Mouse (Mus musculus) brain, embryonic 14.5 days (tissue): ENCODE results near the gene Psmb10.

Source experiments
- CTCF ChIP-seq: fragments of 200-500 bp; IDR thresholded peaks from 2 replicates; pipeline ENCODE4 v1.5.1; 2012; ENCODE audit warnings: inconsistent platforms, mild to moderate bottlenecking, moderate library complexity, borderline replicate concordance; ENCODE audit not compliant: insufficient read depth, insufficient read length; ENCODE audit errors: extremely low read depth
- POLR2A ChIP-seq: fragments of 200-500 bp; IDR thresholded peaks from 2 replicates; pipeline ENCODE4 v1.6.1; 2012; ENCODE audit warnings: mild to moderate bottlenecking, inconsistent platforms, borderline replicate concordance; ENCODE audit not compliant: poor library complexity, insufficient read depth, insufficient read length, severe bottlenecking; ENCODE audit errors: extremely low read depth

DNA sequence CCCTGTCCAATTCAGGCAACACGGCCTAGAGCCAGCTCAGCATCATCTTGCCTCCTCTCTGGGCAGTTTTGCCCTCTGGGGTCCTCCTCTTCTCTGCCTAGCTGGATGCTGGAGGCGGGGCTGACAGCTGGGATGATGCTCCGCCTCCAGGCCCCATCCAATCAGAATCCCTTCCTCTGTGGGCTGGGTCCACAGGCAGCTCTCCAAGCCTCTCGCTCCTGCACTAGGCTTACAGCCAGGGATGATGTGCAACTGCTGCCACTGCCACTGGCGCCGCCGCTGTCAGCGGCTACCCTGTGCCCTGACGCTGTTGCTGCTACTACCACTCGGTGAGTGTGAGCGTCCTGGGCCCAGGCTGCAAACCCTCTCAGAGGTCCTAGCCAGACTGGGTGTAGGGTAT, 44.9 kb downstream of the Psmb10 start, which contains the start of gene Nrn1l:
- TF ChIP-seq POLR2A (no peak), CTCF (no peak)
